Comparison of ENCODE assay signal across 8 mouse cellular contexts in the genomic region with DNA sequence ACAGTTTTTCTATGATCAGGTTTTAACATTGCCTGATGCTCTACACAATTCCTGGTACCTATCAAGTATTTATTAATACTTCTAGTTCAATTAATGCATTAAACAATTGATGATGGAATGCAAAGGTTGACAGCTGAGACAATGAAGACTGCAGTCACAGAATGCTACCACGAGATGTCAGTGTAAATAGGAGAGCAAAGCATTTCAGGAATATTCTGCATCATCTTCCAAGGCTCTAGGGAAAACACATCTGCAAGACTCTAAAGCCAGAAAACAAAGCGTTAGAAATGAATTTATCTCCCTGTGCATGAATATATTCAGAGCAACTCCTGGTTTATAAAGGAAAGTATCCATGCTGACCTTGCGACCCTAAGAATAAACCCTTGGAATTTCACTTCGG.
DNase-seq lines count a peak whose midpoint lies in the region; ATAC-seq lines count a peak whose summit lies in the region.

No protein-coding gene starts in this region.

- peaks cover 19% of the 10 kb centered on the region for H3K4me1 ChIP-seq in forebrain, embryonic 12.5 days
- H3K4me1 ChIP-seq in forebrain, embryonic 16.5 days (replicated peaks; ENCODE audit: control insufficient read depth, insufficient read depth, low read length) = peaks cover 8% of the 10 kb centered on the region
- peaks cover 29% of the 10 kb centered on the region for H3K4me1 ChIP-seq in heart, embryonic 15.5 days (replicated peaks)

- H3K36me3 ChIP-seq in forebrain, embryonic 12.5 days (replicated peaks) = no peaks in the 10 kb centered on the region
- no peaks in the 10 kb centered on the region for H3K36me3 ChIP-seq in forebrain, embryonic 16.5 days (ENCODE audit: control insufficient read depth, insufficient read depth)
- H3K36me3 ChIP-seq in heart, embryonic 15.5 days = no peaks in the 10 kb centered on the region

- peak; percentile 13 to 14 for DNase-seq in left cerebral cortex, adult 18-20 months (ENCODE audit: low spot score in 2 of 2)
- DNase-seq in left cerebral cortex, adult 8-10 months (ENCODE audit: low spot score in 2 of 2) = no peak
- peak; percentile 28 for DNase-seq in lung, postnatal 25 days (ENCODE audit: low spot score)
- no peak for DNase-seq in ovary, postnatal 14 days (ENCODE audit: low spot score)
- no peak for DNase-seq in gastrocnemius, postnatal 25 days

- no peaks in the 10 kb centered on the region for H3K27me3 ChIP-seq in forebrain, embryonic 12.5 days
- no peaks in the 10 kb centered on the region for H3K27me3 ChIP-seq in forebrain, embryonic 16.5 days (replicated peaks; ENCODE audit: control insufficient read depth, insufficient read depth, low read length)
- H3K27me3 ChIP-seq in heart, embryonic 15.5 days = no peaks in the 10 kb centered on the region

- no peak overlapping the region for H3K27ac ChIP-seq in forebrain, embryonic 12.5 days
- no peak overlapping the region for H3K27ac ChIP-seq in forebrain, embryonic 16.5 days (ENCODE audit: low read length)
- peak overlapping the region; percentile 33; the same call in 1 of the 2 replicates for H3K27ac ChIP-seq in heart, embryonic 15.5 days

- whole genome bisulfite sequencing in forebrain, embryonic 12.5 days = 51% methylated on average over 4 of the region's 4 CpGs
- WGBS in forebrain, embryonic 16.5 days = 47% methylated on average over 4 of the region's 4 CpGs
- WGBS in heart, embryonic 15.5 days = 50% methylated on average over 4 of the region's 4 CpGs

- H3K4me3 ChIP-seq in forebrain, embryonic 12.5 days (replicated peaks) = no peak overlapping the region
- no peak overlapping the region for H3K4me3 ChIP-seq in forebrain, embryonic 16.5 days (replicated peaks; ENCODE audit: low read length)
- H3K4me3 ChIP-seq in heart, embryonic 15.5 days = no peak overlapping the region

- no peak overlapping the region for H3K9ac ChIP-seq in forebrain, embryonic 12.5 days
- no peak overlapping the region for H3K9ac ChIP-seq in forebrain, embryonic 16.5 days (replicated peaks; ENCODE audit: low read depth, low read length)
- H3K9ac ChIP-seq in heart, embryonic 15.5 days = no peak overlapping the region

- H3K4me2 ChIP-seq in forebrain, embryonic 12.5 days = no peak overlapping the region
- H3K4me2 ChIP-seq in forebrain, embryonic 16.5 days (ENCODE audit: low read length) = no peak overlapping the region
- H3K4me2 ChIP-seq in heart, embryonic 15.5 days = 0 out of 2 replicates have a peak overlapping the region, but pooled peaks have one; percentile 10

- H3K9me3 ChIP-seq in forebrain, embryonic 12.5 days = no peaks in the 10 kb centered on the region
- H3K9me3 ChIP-seq in forebrain, embryonic 16.5 days (ENCODE audit: control insufficient read depth, low read length) = no peaks in the 10 kb centered on the region
- H3K9me3 ChIP-seq in heart, embryonic 15.5 days (replicated peaks) = no peaks in the 10 kb centered on the region

- ATAC-seq in forebrain, embryonic 12.5 days (ENCODE audit: low FRiP score) = 0 out of 2 replicates have a peak, but pooled peaks have one; percentile 20
- no peak for ATAC-seq in forebrain, embryonic 16.5 days
- ATAC-seq in heart, embryonic 15.5 days (replicated peaks; ENCODE audit: insufficient number of reproducible peaks, insufficient read depth, low FRiP score, low read depth) = no peak

Comparison
In these comparisons a context has a peak if more than half of its experiments do, and no peak if none do; other contexts are left out.
1. DNase-seq: peak in left cerebral cortex, adult 18-20 months (2 of 2) and lung, postnatal 25 days (single experiment); none in left cerebral cortex, adult 8-10 months (0 of 2), ovary, postnatal 14 days (single experiment) and gastrocnemius, postnatal 25 days (single experiment).